Mouse (Mus musculus) layer of hippocampus, adult 9-10 months (tissue): Measurements from ENCODE around the gene Smarca4.

Experiments
- DNase-seq: peaks from one replicate; pipeline ENCODE4 v3.0.0; 2022; ENCODE audit warnings: low spot score

Gene Smarca4

GRCm38 (mm10) chr9:21752252-21752792 lies 136.4 kb downstream of the Smarca4 start:
- no peak for DNase-seq
